Mouse (Mus musculus): ENCODE results near the gene Trpm8.

GRCm38 (mm10) chr1:88272851-88273250, 4.6 kb upstream of the Trpm8 start:
- TF ChIP-seq POLR2A (IDR thresholded peaks at IDR 0.05; ENCODE audit: insufficient read length, low read depth) (no peak), E2F4 (IDR thresholded peaks at IDR 0.05; ENCODE audit: insufficient read depth) (no peak), USF1 (IDR thresholded peaks at IDR 0.05; ENCODE audit: low read depth) (no peak), POLR2AphosphoS2 (IDR thresholded peaks at IDR 0.05; ENCODE audit: insufficient read length, low read depth) (no peak), TCF12 (IDR thresholded peaks at IDR 0.05; ENCODE audit: insufficient read depth, poor library complexity, severe bottlenecking) (no peak), MYOG (IDR thresholded peaks at IDR 0.05; ENCODE audit: control insufficient read depth in 1 of 3, insufficient read depth in 1 of 3, insufficient read length in 2 of 3, low read depth in 2 of 3) (no peak)
